Mouse (Mus musculus) retina, postnatal 1 day (tissue): ENCODE data around the gene Nid1.
A peak's percentile ranks its signal among the peaks of the same experiment; 100 is the strongest.
"Not testable (repeated sequence)": the region's sequence is repeated elsewhere in the genome, so short reads cannot be mapped to it uniquely, and the experiment has no call there.

ENCODE experiments used
- DNase-seq: peaks from one replicate; pipeline ENCODE4 v3.0.0-alpha.2; 2012

Nid1 gene

DNA sequence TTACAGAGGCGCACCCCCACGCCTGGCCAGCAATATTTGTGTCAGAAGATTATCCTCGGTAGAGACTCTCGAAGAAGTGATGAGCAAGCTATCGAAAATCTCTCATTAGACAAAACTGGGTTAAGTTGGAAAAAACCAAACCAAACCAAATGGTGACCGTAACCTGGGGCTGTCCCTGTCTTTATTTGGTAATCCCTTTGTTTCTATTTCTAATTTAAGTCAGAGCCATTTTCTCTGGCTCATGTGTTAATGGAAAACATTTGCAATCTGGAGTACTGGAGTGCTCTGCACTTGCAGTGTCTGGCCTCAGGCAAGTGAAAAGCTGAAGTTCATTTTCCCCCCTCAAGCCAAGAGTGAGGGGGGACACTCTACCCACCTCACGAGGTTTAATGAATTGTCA lies 16.9 kb downstream of the Nid1 start:
- DNase-seq, result not testable (repeated sequence)

- DNase-seq, result not testable (repeated sequence)
Measured at GRCm38 (mm10) chr13:13455632-13456492, 18.5 kb downstream of the Nid1 start.

- DNase-seq, result no peak
Measured at GRCm38 (mm10) chr13:13458138-13458737, 20.9 kb downstream of the Nid1 start.

DNA sequence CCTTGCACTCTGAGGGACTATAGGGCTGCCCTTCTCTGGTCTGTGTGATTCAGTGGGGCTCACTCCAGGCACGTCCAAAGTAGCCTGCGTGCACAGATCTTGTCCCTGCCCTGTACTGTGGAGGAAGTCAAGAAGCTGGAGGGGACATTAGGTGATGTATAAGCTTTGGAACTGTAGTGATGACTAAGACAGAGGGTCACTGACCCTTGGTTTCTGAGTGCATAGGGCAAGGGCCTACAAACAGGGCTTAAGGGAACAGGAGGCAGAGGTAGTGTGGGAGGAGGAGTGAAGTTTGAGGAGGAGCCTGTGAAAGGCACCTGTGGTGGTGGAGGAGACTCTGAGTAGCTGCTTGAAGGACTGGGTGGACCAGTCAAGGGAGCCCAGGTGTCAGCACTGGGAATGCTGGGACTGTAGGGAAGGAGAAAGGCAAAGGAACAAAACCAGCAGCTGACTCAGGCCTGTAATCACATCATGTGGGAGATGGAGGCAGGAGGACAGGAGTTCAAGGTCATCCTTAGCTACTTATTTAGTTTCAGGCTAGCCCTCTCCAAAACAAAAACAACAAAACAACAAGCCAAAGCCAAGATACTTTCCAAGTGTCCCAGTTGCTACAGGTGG lies 23.3 kb downstream of the Nid1 start:
- DNase-seq, result no peak

DNA sequence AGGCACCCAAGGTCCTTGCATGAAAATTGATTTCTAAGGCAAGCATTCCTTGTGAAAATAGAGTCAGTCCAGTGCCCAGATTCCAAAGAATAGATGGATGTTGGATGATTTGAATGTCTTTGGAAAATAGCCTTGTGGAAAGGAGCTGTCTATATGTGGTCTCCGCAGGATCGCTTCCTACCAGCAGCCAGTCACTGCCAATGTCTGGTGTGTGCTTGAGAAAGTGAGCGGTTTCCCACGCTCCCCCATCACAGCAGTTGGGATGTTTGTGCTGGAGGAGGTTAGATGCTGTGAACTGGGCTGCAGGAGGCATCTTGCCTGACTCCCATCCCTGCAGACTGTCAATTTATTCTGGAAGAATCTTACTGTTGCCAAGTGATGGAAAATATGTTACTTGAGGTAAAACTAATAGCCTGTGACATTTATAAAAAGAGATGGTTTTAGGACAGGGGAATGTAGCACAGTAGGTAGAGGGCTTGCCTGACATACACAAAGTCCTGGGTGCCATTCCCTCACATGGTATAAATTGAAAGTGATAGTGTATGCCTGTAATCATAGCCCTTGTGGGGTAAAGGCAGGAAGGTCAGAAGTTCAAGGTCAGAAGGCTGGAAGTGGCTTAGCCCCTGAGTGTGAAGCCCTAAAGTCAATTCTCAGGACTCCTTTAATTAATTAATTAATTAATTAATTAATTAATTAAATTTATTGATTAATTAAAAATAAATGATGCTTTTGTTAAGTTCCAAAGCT lies 24.3 kb downstream of the Nid1 start:
- no peak for DNase-seq

- DNase-seq, result no peak
Measured at GRCm38 (mm10) chr13:13463949-13464348, 26.6 kb downstream of the Nid1 start.

DNA sequence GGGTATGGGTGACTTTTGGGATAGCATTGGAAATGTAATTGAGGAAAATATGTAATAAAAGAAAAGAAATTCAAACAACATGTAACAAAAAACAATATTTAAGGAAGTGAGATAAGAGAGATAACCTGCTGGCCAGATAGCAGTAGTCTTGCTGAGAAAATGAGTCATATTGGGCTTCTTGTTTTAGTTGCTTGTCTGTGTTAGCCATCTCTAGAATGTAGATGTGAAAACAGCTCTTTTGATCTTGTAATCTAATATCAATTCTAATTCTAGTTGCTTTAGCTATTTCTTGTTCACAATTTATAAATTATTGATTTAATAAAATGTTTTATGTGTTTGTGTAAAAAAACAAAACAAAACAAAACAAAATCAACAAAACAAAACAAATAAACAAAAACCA lies 29.9 kb downstream of the Nid1 start:
- DNase-seq, result not testable (repeated sequence)

GRCm38 (mm10) chr13:13468513-13468912 lies 31.2 kb downstream of the Nid1 start:
- DNase-seq, result no peak

DNA sequence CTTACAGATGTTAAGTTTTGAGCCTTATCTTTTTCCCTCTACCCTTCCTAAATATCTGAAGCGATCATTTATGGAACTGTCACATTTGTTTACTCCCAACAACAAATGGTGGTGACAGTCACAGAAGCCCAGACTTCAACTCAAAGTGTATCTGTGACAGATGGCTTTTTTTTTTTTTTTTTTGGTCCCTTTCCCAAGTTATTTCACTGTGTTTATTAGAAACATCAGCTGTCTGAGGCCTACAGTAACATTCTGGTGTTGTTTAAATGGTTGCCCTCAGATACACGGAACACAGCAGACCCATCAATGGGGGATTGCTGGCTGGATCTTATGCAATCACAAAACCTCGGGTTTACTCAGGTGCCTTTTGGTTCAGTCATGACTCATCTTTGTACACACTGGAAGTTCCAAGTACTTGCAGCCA lies 34.0 kb downstream of the Nid1 start:
- DNase-seq, result no peak

DNA sequence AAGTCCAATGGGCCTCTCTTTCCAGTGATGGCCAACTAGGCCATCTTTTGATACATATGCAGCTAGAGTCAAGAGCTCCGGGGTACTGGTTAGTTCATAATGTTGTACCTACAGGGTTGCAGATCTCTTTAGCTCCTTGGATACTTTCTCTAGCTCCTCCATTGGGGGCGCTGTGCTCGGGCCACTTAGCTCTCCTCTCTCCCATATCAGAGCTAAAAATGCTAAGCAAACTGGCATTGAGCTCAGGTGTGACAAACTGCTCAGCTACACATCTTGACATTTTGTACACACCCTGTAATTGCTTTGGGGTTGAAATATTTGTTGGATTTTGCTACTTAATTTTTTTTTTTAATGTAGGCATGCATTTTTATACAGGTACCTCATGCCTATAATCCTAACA lies 37.1 kb downstream of the Nid1 start:
- not testable (repeated sequence) for DNase-seq

DNA sequence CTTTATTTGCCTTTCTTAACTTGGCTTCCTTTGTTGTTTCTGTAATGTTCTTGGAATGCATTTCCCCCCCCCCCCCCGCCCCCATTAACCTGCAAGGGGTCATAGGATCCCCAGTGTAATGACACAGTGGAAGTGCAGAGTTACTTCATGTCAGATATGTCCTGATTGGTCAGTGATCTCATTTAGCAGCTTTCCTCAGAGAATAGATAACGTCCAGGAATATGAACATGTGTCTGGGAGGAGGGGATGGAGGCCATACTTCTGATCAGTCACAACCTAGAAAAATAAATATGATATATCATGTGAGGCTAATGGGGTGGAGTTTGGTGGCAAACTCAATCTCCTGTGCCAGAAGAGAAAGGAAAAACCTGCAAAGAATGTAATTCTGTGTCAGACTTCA lies 37.6 kb downstream of the Nid1 start:
- no peak for DNase-seq

- no peak for DNase-seq
Measured at GRCm38 (mm10) chr13:13476568-13476967, 39.2 kb downstream of the Nid1 start.

DNA sequence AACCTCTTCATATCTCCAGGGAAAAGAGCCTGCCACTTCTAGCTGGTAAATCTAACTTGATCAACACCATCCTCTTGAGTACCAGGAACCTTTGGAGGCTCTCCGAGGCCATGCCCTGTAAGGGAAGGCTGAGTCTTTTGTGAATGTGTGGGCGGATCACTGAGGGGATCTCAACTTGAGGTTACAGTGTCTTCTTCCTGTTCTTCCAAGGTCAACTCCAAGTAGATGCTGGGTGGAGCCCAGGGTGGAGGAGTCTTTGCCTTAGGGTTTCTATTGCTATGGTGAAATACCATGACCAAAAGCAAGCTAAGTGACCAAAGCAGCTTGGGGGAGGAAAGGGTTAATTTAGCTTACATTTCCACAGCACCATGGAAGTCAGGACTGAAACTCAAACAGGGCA lies 39.7 kb downstream of the Nid1 start:
- no peak for DNase-seq

DNA sequence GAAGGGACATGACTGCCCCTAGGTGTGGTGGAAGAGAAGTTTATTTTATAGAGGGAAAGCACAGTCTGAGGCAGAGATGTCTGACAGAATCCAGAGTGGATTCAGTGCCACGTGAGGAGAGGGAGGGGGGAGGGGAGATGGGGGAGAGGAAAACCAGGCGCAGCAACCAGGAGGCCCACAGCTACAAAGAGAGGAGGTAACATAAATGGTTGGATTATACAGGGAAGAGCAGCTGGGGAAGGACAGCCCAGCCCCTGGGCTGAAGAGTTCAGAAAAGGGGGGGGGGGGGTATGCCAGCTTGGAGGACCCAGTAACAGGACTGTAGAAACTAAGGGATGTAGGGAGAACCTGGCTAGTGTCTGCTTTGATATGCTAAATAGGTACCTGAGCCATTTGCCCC lies 42.6 kb downstream of the Nid1 start:
- DNase-seq, result peak; percentile 24

DNA sequence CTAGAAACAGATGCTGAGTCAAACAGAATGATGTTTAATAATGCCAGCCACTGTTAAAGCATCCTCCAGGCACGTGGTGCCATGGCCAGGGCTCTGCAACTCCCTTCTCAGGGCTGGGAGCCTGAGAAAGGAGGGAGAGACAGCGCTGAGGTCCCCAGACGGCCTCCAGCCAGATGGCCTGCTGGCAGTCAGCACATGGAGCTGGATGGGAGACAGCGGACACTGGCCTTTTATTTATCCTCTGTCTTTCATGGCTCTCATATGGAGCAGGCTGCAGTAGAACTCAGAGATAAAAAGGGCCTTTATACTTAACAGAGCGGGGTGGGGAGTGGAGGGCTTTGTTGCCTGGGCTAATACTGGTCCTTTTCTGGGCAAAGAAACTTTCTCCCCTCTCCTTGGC lies 43.7 kb downstream of the Nid1 start:
- DNase-seq, result peak; percentile 7

GRCm38 (mm10) chr13:13481875-13482674 lies 44.7 kb downstream of the Nid1 start:
- peak; percentile 64 for DNase-seq

GRCm38 (mm10) chr13:13484351-13484751 lies 47.0 kb downstream of the Nid1 start:
- DNase-seq, result peak; percentile 66

DNA sequence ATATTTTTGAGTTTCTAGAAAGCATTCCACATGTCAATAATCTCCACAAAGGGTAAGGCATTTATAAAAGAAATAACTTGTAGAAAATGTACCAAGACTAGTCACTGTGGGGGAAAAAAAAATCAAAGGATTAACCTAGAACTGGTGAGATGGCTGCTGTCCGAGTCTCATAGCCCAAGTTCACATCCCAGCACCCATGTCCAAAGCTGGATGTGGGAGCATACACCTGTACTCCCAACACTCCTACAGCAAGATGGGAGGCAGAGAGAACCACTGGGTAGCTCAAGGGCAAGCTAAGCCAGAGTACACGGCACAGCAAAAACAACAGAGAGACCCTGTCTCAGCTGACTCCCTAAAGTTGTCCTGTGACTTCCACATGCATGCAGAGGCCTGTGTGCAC lies 47.5 kb downstream of the Nid1 start:
- DNase-seq, result no peak

GRCm38 (mm10) chr13:13485682-13486081 lies 48.3 kb downstream of the Nid1 start:
- DNase-seq, result no peak

DNA sequence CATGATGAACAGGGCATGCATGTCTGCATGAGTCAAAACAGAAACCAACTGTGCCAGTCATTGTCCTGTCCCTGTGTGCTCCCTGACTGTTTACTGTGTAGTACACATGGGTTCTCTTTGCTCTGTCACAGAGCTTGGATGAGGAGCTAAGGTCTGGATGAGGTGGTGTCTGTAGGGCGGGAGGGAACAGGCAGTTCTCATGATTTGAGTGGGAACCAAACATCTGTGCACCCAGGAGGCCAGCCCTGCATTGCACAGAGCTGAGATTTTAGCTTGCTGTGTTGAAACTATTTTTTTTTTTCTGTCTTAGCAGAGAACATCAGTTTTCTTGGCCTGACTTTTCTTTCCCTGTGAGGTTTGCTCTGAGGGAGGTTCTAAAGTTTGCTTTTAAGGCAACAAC lies 50.5 kb downstream of the Nid1 start:
- DNase-seq, result no peak

DNA sequence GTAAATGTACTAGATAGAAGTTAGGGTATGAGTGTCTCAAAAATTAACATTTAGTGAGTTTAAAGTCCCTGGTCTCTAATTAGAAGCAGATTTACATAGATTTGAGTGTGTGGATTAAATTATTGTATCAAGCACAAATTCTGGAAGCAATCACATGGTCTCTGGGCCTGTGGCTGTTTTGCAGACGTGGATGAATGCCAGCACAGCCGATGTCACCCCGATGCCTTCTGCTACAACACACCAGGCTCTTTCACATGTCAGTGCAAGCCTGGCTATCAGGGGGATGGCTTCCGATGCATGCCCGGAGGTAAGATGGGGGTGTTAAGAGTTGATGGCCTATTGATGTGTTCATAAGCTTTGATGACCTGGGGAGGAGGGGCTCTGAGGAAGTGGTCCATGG lies 52.5 kb downstream of the Nid1 start:
- peak; percentile 10 for DNase-seq

DNA sequence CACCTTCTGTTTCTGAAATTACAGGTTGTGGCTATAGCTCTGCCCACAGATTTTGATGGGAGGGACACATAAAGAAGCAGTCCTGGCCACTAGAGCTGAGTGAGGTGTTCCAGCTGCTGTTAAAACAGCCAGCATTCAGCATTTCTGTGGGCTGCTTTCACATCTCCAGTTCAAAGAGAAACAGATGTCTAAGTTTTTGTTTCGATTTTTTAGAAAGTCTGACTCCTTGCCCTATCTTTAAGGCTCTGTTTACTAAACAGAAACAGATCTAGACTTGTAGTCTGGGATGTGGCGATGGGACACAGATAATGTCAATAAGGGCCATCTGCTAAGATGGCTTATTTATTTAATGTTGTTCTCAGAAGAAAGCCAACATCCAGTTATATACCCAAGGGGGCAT lies 54.8 kb downstream of the Nid1 start:
- DNase-seq, result no peak
